In the genomic region with DNA sequence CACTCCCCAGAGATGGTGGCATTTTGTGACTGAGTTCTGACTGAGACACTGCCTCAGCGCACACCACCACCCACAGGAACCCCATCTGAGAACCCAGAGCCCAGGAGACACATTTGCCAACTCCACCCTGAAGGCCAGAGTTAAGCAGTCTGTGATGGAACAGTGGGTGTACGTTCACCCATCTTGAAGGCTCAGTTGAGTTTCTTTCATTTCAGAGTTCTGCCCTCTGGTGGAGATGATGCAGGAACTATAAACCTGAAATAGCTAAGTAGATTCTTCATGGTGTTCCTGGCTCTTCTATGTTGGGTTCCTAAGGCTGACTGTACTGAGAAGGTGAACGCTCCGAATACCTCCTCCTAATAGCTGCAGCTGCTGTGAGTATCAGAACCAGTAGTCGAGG, we compare ENCODE assay signal across 9 mouse cellular contexts. TPM values are rescaled to one million over a fixed set of nuclear protein-coding genes. Genes with fewer than 3 reads are reported as not detected.
A peak's percentile ranks its signal among the peaks of the same experiment; 100 is the strongest.
DNase-seq lines count a peak whose midpoint lies in the region; ATAC-seq and TF ChIP-seq lines count a peak whose summit lies in the region.
"Had no signal": no experiment of that assay in that cellular context is flagged by ENCODE, and none has a peak within 500 bp of the region (broad histone marks: within the 10 kb centered on the region; RNA-seq: fewer than 3 reads in every experiment).

No protein-coding gene starts in this region.

- H3K4me3 ChIP-seq in gastrocnemius, adult 2 months, result no peak overlapping the region
- no peak overlapping the region for H3K4me3 ChIP-seq in forebrain, embryonic 16.5 days (replicated peaks; ENCODE audit: low read length)
- H3K4me3 ChIP-seq: midbrain, embryonic 12.5 days had no signal

- H3K4me2 ChIP-seq in forebrain, embryonic 16.5 days (ENCODE audit: low read length), result no peak overlapping the region
- H3K4me2 ChIP-seq: midbrain, embryonic 12.5 days had no signal

- intact Hi-C loops in gastrocnemius, adult 2 months (cut with DNase I), result loop anchor here (2.0 kb wide), 1 partner anchor 155 kb away; no protein-coding TSS in a partner anchor

- no peaks in the 10 kb centered on the region for H3K36me3 ChIP-seq in forebrain, embryonic 16.5 days (ENCODE audit: control insufficient read depth, insufficient read depth)
- H3K36me3 ChIP-seq in splenic B cell, adult 2 months (ENCODE audit: control insufficient read depth, insufficient read depth, low read length, poor library complexity, severe bottlenecking), result no peaks in the 10 kb centered on the region
- H3K36me3 ChIP-seq: midbrain, embryonic 12.5 days had no signal

- no peak overlapping the region for H3K9ac ChIP-seq in forebrain, embryonic 16.5 days (replicated peaks; ENCODE audit: low read depth, low read length)
- H3K9ac ChIP-seq: midbrain, embryonic 12.5 days had no signal

- ATAC-seq in forebrain, embryonic 16.5 days, result peak; percentile 31; the same call in 1 of the 2 replicates

- H3K9me3 ChIP-seq in forebrain, embryonic 16.5 days (ENCODE audit: control insufficient read depth, low read length), result no peaks in the 10 kb centered on the region; the same call in 1 of the 2 replicates
- H3K9me3 ChIP-seq: midbrain, embryonic 12.5 days had no signal

- TF ChIP-seq CTCF in gastrocnemius, adult 2 months (IDR thresholded peaks at IDR 0.05), result peak; percentile 33; the same call in 1 of the 2 replicates

- H3K27me3 ChIP-seq in forebrain, embryonic 16.5 days (replicated peaks; ENCODE audit: control insufficient read depth, insufficient read depth, low read length), result peaks cover 27% of the 10 kb centered on the region
- no peaks in the 10 kb centered on the region for H3K27me3 ChIP-seq in splenic B cell, adult 2 months (ENCODE audit: control insufficient read depth, insufficient read depth, low read length, poor library complexity, severe bottlenecking)

- no peak overlapping the region for H3K27ac ChIP-seq in gastrocnemius, adult 2 months
- H3K27ac ChIP-seq in forebrain, embryonic 16.5 days (ENCODE audit: low read length), result no peak overlapping the region
- H3K27ac ChIP-seq: midbrain, embryonic 12.5 days had no signal

- peaks cover 12% of the 10 kb centered on the region for H3K4me1 ChIP-seq in forebrain, embryonic 16.5 days (replicated peaks; ENCODE audit: control insufficient read depth, insufficient read depth, low read length)

- no peak for DNase-seq in gastrocnemius, adult 2 months
- DNase-seq in gastrocnemius, postnatal 4 days (ENCODE audit: low spot score in 2 of 2), result no peak
- DNase-seq in lung, postnatal 10 days, result peak; percentile 28
- no peak for DNase-seq in lung, postnatal 4 days
- peak; percentile 4 for DNase-seq in splenic B cell, adult 2 months (ENCODE audit: low read depth, low spot score)
- DNase-seq in thymus, postnatal 36 days, result no peak
- DNase-seq in urinary bladder, postnatal 25 days (ENCODE audit: low spot score), result no peak

- 80% methylated on average over 5 of the region's 5 CpGs for WGBS in forebrain, embryonic 16.5 days

RNA-seq across cellular contexts. Expression of a gene that starts 1.5 kb away (rescaled TPM):
- under 1 TPM; 0.08 to 0.10 TPM for total RNA-seq in gastrocnemius, adult 2 months (2021)
- total RNA-seq in gastrocnemius, postnatal 4 days (2021), result 1 to 10 TPM; 1.5 to 2.0 TPM
- 0.11 and 0.16 TPM in 2 replicates for polyA plus RNA-seq in forebrain, embryonic 16.5 days (2015; fragmentation: Nextera tagmentation; extraction: Ambion mirVana)

RNA-seq across cellular contexts. Expression of a gene that starts 53.7 kb away (rescaled TPM):
- 1 to 10 TPM; 4.7 to 5.2 TPM for total RNA-seq in gastrocnemius, adult 2 months (2021)
- total RNA-seq in gastrocnemius, postnatal 4 days (2021), result 10 to 100 TPM; 13.7 to 15.7 TPM
- polyA plus RNA-seq in forebrain, embryonic 16.5 days (2015; fragmentation: Nextera tagmentation; extraction: Ambion mirVana), result 14.5 and 15.4 TPM in 2 replicates

Comparison
In these comparisons a context has a peak if more than half of its experiments do, and no peak if none do; other contexts are left out.
1. DNase-seq: peak in lung, postnatal 10 days (single experiment) and splenic B cell, adult 2 months (single experiment); none in gastrocnemius, adult 2 months (single experiment), gastrocnemius, postnatal 4 days (0 of 2), lung, postnatal 4 days (0 of 2), thymus, postnatal 36 days (0 of 2) and urinary bladder, postnatal 25 days (single experiment).